Mouse (Mus musculus) telencephalon, adult 2 months (tissue): Measurements from ENCODE around the gene Lrrc18.

Source experiments
- DNase-seq: peaks from one replicate; pipeline ENCODE4 v3.0.0-alpha.2; 2011; ENCODE audit warnings: low read depth, low spot score

Gene Lrrc18

DNA sequence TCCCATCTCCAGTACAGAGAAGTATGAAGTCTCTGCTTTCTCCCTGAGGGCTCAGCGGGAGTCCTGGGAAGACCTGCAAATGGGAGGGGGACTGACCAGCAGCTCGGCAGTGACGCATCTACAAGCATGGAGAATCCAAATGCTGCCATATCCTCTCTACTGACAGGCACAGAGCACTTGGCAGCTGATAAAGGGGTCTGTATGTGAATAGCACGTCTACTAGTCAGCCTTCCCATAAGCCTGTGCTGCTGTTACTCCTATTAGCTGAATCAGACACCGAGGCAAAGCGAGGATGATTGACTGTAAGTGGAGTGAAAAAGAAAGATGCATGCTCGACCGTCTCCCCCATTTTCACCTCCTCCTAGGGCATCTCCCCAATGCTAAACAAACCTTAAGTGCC is 62.3 kb downstream of the Lrrc18 start:
- DNase-seq, result no peak

GRCm38 (mm10) chr14:33058881-33059660 is 67.9 kb downstream of the Lrrc18 start:
- DNase-seq, result no peak

DNA sequence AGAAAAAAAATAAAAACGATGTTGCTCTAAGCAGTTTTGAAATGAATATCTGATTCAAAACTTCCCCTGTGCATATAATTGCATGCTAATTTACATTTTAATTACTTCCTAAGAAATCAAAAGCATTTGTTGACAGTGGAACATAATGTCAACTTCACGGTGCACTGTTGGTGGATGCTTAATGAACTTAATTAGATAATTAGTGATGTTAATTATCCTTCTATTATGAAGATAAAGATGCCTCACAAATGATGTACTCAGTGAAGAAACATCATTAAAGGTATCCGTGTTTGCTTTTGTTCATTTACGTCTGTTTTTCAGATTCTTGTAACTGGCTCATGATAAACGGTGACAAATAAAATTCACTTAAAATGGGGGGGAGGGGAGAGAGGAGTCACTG is 71.8 kb downstream of the Lrrc18 start:
- DNase-seq, result no peak
